Mouse (Mus musculus) spleen, postnatal 36 days (tissue): ENCODE results near the gene Dlgap3.

ENCODE experiments used
- DNase-seq, 2 experiments: peaks; one replicate each; pipeline ENCODE4 v3.0.0; 2022; ENCODE audit warnings: low spot score in 2 of 2, mixed read lengths in 1 of 2

Dlgap3 gene

DNA sequence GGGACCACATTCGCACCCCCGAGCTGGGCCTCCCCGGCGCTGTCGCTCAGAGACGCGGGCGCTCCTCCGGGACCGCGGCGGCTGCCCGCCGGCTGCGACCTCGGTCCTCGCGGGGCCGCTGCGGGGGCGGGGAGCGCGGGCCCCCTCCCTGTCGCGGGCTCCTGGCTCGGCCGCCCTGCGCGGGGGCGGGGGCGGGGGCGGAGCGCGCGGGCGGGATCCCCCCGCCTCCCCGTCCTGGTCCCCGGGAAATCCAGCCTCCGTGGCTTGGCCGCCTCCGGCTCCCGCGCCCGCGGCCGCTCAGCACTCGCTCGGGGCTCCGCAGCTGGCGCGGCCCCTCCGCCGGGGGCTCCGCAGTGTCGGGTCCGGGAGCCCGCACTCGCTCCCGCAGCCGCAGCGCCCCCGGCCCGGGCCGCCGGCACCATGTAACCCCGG lies at the start of gene Dlgap3:
Gene Dlgap3 (plus strand): TSS at position 291 of the 432 bp plus-strand sequence.
- DNase-seq: no peak

GRCm38 (mm10) chr4:127123391-127123790 lies 45.6 kb upstream of the Dlgap3 start, which contains the start of gene Tmem35b:
Gene Tmem35b (plus strand): TSS chr4:127123691.
- no peak for DNase-seq

DNA sequence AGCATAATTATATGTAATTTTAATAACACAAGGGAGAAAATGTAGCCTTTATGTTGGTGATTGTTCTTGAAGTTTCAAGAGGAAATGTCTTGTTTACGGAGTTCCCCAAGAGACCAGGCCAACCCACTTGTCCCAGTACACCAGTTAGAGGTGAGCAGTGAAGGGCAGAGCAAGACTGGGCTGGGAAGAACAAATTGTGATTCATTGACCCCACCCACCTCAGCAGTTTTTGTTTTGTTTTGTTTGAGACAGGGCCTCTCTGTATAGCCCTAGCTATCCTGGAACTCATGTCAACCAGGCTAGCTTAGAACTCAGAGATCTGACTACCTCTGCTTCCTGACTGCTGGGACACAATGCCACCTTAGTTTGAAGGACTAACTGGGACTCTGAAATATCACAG lies 44.7 kb upstream of the Dlgap3 start:
- DNase-seq: no peak

- DNase-seq: peak; percentile 87 to 88
Measured at GRCm38 (mm10) chr4:127125834-127126463, 43.1 kb upstream of the Dlgap3 start.

GRCm38 (mm10) chr4:127134687-127135086 lies 34.3 kb upstream of the Dlgap3 start:
- DNase-seq: no peak

DNA sequence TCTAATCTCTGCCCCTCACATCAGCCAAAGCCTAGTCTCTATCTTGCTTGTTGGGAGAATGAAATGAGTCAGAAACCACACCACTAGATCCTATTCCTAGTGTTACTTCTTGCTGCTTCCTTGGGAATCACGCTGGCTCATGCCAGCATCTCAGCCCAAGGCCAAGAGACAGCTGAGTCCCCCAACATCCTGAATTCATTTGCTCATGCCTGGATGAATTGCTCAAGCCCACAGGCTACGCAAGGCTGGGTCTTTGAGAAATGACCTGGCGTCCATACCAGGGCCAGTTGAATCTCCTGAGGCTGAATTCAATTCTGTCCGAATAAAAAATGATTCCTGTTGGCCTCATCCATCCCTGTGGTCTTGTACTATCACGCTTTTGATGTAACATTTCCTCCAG lies 31.4 kb upstream of the Dlgap3 start:
- DNase-seq: no peak

GRCm38 (mm10) chr4:127138486-127138885 lies 30.5 kb upstream of the Dlgap3 start:
- DNase-seq: no peak

DNA sequence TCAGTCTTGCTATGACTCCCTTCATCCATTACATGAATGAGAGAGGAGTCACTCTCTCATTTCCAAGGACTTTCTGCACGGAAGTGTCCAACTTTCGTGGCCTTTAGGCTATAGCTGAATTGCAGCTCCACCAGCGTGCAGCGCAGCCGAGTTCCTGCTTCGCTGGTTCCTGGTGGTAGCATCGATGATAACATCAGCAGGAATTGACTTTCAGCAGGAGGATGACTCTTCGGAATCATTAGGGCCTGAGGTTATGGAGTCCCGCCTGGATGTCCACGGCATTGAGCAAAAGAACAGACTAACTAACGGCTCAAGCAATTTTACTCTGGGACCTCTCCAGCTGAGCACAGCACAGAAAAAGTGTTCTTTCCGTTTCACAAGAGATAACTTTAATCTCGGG lies 19.0 kb upstream of the Dlgap3 start:
- DNase-seq: no peak

DNA sequence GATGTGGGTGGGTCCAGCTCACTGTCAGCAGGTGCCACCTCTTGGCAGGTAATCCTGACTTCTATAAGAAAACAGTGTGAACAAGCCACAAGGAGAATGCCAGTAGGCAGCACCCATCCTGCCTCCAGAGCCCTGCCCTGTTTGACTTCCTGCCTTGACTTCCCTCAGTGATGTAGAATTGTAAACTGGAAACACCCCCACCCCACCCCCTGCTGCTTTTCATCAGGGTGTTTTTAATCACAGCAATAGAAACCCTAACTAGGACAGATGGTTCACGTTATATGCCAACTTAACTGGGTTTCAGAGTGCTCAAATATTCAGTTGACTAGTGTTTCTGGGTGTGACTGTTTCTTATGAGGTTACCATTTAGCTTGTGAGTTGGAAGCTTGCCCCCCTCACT lies 15.7 kb upstream of the Dlgap3 start:
- DNase-seq: no peak

- no peak for DNase-seq
Measured at GRCm38 (mm10) chr4:127155757-127156156, 13.2 kb upstream of the Dlgap3 start.

DNA sequence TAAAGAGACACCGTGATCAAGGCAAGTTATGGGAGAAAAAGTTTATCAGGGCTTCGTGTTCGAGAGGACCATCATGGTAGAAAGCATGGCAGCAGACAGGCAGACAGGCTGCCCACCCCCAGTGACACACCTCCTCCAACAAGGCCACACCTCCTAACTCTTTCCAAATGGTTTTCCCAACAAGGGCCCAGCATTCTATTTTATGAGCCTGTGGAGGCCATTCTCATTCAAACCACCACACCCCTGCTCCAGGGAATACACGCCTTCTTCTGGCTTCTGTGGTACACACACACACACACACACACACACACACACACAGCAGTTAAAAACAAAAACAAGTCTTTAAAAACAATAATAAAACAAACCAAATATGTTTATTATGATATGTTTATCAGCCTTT lies 11.3 kb upstream of the Dlgap3 start:
- DNase-seq: no peak

DNA sequence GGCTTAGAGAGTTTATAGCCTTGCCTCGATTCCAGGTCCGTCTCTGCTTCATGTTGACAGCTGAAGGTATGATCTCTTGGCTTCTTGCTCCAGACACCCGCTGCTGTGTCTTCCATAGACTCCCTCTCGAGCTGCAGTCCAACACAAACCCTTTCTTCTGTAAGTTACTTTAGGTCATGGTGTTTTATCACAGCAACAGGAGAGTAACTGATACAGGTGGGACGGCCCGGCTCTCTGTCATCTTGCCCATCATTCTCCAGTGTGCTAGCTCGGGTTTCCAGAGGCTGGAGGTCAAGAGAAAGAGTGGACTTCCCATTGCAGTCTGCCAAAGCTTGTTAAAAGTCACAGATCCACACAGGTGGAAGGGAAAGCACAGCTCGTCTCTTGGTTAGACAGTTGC lies 5.1 kb upstream of the Dlgap3 start:
- no peak for DNase-seq

GRCm38 (mm10) chr4:127167096-127167495 lies 1.9 kb upstream of the Dlgap3 start:
- DNase-seq: no peak

GRCm38 (mm10) chr4:127167731-127168130 lies 1.3 kb upstream of the Dlgap3 start:
- no peak for DNase-seq

DNA sequence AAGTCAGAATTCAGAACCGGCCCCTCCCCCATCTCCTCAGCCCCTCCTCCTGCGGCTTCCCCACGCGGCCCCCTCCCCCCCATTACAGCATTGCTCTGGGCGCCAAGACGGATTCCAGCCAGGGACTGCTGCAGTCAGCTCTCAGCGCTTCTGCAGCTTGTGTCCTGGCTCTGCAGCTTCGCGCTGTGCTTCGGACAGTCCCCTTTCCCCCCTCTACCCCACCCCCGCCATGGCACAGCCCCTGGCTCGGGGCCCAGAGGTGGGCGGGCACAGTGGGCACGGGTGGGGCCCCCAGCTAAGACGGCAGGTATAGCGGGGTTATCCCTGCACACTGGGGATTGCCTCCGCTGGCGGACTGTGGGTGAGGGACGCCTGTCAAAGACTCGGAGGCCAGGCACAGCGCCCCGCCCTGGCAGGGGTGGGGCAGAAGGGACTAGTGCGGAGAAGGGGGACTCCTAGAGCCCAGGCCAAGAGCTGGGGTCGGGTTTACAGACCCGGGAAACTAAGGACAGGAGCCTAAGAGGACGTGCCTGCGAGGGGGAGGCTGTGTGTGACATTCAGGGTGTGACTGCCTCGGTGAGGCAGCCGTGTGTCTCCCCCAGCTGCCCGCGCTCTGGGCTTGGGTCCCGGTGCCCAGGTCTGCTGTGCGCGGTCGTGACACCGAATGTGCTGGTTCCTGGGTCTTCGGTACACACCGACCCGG lies 642 bp upstream of the Dlgap3 start:
- DNase-seq: peak in 1 of 2 experiments; percentile 4

GRCm38 (mm10) chr4:127169346-127170221 lies 580 bp downstream of the Dlgap3 start:
- DNase-seq: no peak

GRCm38 (mm10) chr4:127170866-127171265 lies 1.9 kb downstream of the Dlgap3 start:
- DNase-seq: no peak

DNA sequence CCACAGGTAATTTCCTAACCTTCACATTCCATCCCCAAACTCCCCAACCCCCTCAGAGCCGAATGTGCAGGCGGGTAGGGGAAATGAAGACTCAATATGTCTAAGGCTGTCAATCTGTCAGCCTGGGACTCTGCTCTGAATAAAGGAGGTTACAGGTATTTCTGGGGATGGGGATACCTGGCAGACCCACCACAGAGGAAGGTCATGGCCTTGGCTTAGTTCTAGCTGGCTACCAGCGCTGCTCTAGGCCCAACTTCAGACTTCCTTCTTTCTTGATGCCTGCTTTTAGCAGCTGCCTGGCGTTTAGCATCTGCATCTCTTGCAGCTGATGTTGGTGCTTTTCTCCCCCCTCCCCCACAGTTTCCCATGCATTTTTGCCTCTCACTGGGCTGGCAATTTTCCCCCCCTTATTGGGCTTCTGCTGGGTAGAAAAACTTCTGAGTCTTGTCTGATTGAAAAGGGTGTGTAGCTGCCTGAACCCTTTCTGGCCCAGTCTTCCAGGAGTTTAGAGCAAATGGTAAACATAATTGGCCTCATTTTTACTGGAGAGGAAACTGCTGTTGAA lies 2.4 kb downstream of the Dlgap3 start:
- DNase-seq: no peak

GRCm38 (mm10) chr4:127172119-127172518 lies 3.1 kb downstream of the Dlgap3 start:
- DNase-seq: no peak

DNA sequence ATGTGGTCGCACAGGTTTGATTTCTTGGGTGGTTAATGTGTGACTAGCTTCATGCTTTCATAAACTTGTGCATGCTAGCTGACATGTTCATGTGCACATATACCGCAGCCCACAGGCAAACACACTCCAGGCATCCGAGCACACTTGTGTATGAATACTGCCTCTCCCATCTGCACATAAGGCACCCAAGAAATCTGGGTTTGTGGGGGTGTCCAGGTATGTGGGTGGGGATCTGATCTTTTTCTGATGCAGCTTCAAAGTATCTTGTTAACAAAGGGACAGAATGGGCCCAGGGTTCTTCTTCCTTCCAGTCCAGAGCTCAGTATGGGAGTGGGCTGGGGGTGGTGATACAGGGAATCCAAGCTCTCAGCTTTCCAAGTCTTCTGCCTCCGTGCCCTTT lies 3.6 kb downstream of the Dlgap3 start:
- DNase-seq: no peak

DNA sequence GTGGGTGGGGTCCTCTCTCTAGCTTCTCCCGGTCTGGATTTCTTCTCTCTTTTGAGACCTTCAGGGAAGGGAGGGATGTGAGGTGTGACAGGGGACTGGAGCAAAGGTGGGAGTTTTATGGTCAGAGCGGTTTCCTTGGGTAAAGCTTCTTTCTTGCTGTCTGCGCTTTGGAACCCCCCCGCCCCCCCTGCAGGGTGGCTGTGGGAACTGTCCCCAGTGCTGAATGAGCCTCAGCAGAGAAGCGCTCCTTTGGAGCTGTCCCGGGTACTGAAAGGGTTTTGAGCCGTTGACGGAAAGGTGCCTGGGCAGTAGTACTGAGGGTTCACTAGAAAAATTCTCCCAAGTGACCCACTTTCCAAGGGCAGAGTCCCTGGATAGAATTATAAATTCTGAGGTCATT lies 4.5 kb downstream of the Dlgap3 start:
- DNase-seq: peak in 1 of 2 experiments; percentile 18
